Mouse (Mus musculus) stomach, postnatal 0 days (tissue): ENCODE results near the gene Phospho1. TPM values are rescaled to one million over a fixed set of nuclear protein-coding genes. Genes with fewer than 3 reads are reported as not detected.

Source experiments
- ATAC-seq: fragments of 200-750 bp; cut with Nextera tagmentation; 2 replicates; pipeline ENCODE4 v1.8.0; 2017; ENCODE audit not compliant: low FRiP score, low TSS enrichment
- DNase-seq: peaks from one replicate; pipeline ENCODE4 v3.0.0-alpha.2; 2016; ENCODE audit warnings: low spot score
- H3K27ac ChIP-seq: fragments of 300-500 bp; sonication (generic); replicated peaks from 2 replicates; pipeline ENCODE4 v1.5.1; 2014; ENCODE audit warnings: mild to moderate bottlenecking, control low read depth
- H3K27me3 ChIP-seq: fragments of 300-500 bp; sonication (generic); 2 replicates; pipeline ENCODE4 v1.6.1; 2014; ENCODE audit warnings: low read length; ENCODE audit not compliant: control insufficient read depth, insufficient read depth
- H3K36me3 ChIP-seq: fragments of 300-500 bp; sonication (generic); 2 replicates; pipeline ENCODE4 v1.6.1; 2014; ENCODE audit warnings: low read length, mixed read lengths; ENCODE audit not compliant: control insufficient read depth, insufficient read depth
- H3K4me1 ChIP-seq: fragments of 300-500 bp; sonication (generic); replicated peaks from 2 replicates; pipeline ENCODE4 v1.6.1; 2014; ENCODE audit warnings: antibody characterized with exemption; ENCODE audit not compliant: control insufficient read depth, insufficient read depth
- H3K4me2 ChIP-seq: fragments of 300-500 bp; sonication (generic); replicated peaks from 2 replicates; pipeline ENCODE4 v1.6.1; 2014; ENCODE audit warnings: low read depth, mild to moderate bottlenecking, control low read depth, moderate library complexity
- H3K4me3 ChIP-seq: fragments of 300-500 bp; sonication (generic); 2 replicates; pipeline ENCODE4 v1.5.1; 2014; ENCODE audit warnings: low read depth, low read length, control low read depth
- H3K9ac ChIP-seq: fragments of 300-500 bp; sonication (generic); 2 replicates; pipeline ENCODE4 v1.6.1; 2014; ENCODE audit warnings: mild to moderate bottlenecking, low read length, control low read depth, mixed read lengths
- H3K9me3 ChIP-seq: fragments of 300-500 bp; sonication (generic); 2 replicates; pipeline ENCODE4 v1.6.1; 2016; ENCODE audit warnings: low read length; ENCODE audit not compliant: control insufficient read depth
- CTCF ChIP-seq: IDR thresholded peaks from 2 replicates; pipeline ENCODE4 v1.5.1; 2016; ENCODE audit warnings: antibody characterized with exemption, low read depth, mild to moderate bottlenecking, moderate library complexity
- EP300 ChIP-seq: optimal IDR thresholded peaks from 2 replicates; pipeline ENCODE3; 2016; ENCODE audit warnings: antibody characterized with exemption
- WGBS: fragments of 180-500 bp; shearing (Covaris S2); extraction: QIAGEN DNeasy Blood & Tissue Kit; methylation state at CpG from one replicate; pipeline ENCODE4 v1.1.7; 2014; 5-methylcytosine and 5-hydroxymethylcytosine counted together
- polyA plus RNA-seq: library from polyadenylated mRNA; unstranded; fragments of >200 nt; fragmentation: Nextera tagmentation; extraction: Ambion mirVana; gene quantifications from 2 replicates; pipeline ENCODE4 v1.2.1, GENCODE M21; 2015

The Phospho1 gene
- polyA plus RNA-seq, 1 experiment from 2014 or later: 0.45 TPM

DNA sequence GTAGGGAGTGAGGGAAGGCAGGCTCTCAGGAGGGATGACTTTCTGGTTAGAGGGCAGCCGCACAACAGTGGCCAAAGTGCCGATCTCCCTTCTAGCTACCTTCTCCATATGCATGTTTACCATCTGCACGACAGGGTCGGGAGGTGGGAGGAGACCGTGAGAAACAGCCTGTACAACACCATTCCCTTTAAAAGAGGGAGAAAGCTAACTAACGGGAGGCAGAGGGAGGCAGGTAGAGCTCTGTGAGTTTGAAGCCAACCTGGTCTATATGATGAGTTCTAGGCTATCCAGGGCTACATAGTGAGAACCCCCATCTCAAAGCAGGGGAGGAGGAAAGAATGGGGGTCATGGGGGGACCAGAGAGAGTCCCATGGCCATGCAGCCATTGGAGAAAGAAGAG, 11.5 kb downstream of the Phospho1 start:
- Histone ChIP-seq H3K4me1 (peaks cover 5% of the 10 kb centered on the region; the same call in 1 of the 2 replicates), H3K9ac (no peak overlapping the region), H3K4me2 (no peak overlapping the region), H3K9me3 (no peaks in the 10 kb centered on the region), H3K4me3 (no peak overlapping the region), H3K36me3 (0 out of 2 replicates have a peak, but pooled peaks cover 2% of the 10 kb centered on the region), H3K27me3 (peaks cover 7% of the 10 kb centered on the region; the same call in 1 of the 2 replicates), H3K27ac (no peak overlapping the region)
- 37% methylated on average over 6 of the region's 6 CpGs for WGBS
- no peak for DNase-seq
- no peak for ATAC-seq
- no peak for TF ChIP-seq CTCF
- TF ChIP-seq EP300: no peak

DNA sequence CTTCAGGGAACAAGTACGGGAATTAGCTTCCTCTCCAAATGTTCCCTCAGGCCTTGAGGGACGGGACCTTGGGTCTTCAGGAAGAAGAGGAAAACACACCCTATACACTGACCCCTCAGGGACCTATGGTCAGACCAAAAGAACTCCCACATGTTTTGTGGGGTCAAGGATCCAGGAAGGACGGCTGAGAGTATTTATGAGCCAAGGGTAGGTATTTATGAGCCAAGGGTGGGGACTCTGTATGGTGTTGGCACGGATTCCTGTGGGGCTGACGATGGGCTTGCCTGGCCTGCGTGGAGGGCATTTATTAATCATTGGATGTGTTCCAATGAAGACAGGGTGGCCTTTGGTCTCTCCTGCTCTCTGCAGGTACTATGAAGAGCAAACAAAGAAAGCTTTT, 12.1 kb downstream of the Phospho1 start:
- no peak for ATAC-seq

DNA sequence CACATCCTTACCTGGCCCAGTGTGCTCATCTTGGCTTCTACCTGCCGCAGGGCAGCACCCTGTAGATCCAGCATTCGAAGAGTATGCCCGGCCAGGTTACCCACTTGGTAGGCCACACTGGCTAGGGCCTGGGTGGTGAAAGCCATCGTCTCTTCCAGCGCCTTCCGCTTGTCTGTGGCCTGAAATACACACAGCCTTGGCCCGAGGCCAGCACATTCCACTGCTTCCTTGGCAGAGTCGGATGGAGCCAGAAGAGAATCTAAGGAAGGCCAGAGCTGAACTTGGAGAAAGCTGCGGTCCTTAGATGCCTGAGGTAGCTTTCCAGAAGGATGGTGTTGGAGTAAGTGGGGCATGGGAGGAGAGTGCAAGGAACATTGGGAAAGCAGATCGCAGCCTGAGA, 12.8 kb downstream of the Phospho1 start, which contains the start of gene Gngt2:
TSS of gene Gngt2 (plus strand) at position 158 of the 400 bp plus-strand sequence.
- 33% methylated on average over 10 of the region's 10 CpGs for WGBS
- peak; percentile 45; the same call in 1 of the 2 replicates for ATAC-seq
- no peaks in the 10 kb centered on the region; the same call in 1 of the 2 replicates for H3K4me1 ChIP-seq

More for the DNA sequence above, 12.1 kb downstream of the Phospho1 start:
- no peaks in the 10 kb centered on the region; the same call in 1 of the 2 replicates for H3K4me1 ChIP-seq
- no peak overlapping the region for H3K27ac ChIP-seq
- no peaks in the 10 kb centered on the region for H3K9me3 ChIP-seq
- H3K36me3 ChIP-seq: 0 out of 2 replicates have a peak, but pooled peaks cover 2% of the 10 kb centered on the region
- 0 out of 2 replicates have a peak overlapping the region, but pooled peaks have one; percentile 5 for H3K4me2 ChIP-seq
- DNase-seq: no peak
- TF ChIP-seq EP300: no peak
- no peak for TF ChIP-seq CTCF
- 48% methylated on average over 6 of the region's 6 CpGs for WGBS
- H3K27me3 ChIP-seq: peaks cover 3% of the 10 kb centered on the region; the same call in 1 of the 2 replicates
- H3K4me3 ChIP-seq: no peak overlapping the region
- no peak overlapping the region for H3K9ac ChIP-seq

DNA sequence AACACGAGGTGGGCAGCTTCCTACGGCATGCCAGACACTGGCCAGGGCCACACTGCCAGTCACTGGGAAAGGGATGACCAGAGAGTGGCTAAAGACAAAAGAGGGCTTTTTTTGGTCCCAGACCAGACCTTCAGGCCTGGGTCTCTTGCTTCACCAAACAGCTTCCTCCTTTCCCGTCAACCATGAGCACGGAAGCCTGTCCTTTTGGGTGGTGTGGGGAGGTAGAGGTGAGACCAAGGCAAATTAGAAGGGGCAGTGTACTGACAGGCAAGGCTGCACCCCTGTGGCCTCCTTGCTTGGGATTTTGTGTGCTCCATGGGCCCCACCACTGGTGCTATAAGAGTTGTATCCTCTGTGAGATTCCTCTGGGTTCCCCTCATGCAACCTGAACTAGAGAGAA, 14.3 kb downstream of the Phospho1 start:
- Histone ChIP-seq H3K4me3 (no peak overlapping the region), H3K36me3 (no peaks in the 10 kb centered on the region), H3K27ac (no peak overlapping the region), H3K27me3 (no peaks in the 10 kb centered on the region; the same call in 1 of the 2 replicates), H3K4me1 (no peaks in the 10 kb centered on the region; the same call in 1 of the 2 replicates), H3K9me3 (no peaks in the 10 kb centered on the region), H3K9ac (no peak overlapping the region), H3K4me2 (no peak overlapping the region)
- DNase-seq (no peak), ATAC-seq (no peak)
- 79% methylated on average over 4 of the region's 4 CpGs for WGBS
- TF ChIP-seq CTCF: no peak
- TF ChIP-seq EP300: no peak

More for the DNA sequence above, 12.8 kb downstream of the Phospho1 start, which contains the start of gene Gngt2:
- peak; percentile 74 for DNase-seq
- Histone ChIP-seq H3K4me2 (0 out of 2 replicates have a peak within 1 kb of the TSS, but pooled peaks have one; percentile 5), H3K4me3 (no peak within 1 kb of the TSS), H3K9me3 (no peaks in the 10 kb centered on the region), H3K9ac (no peak within 1 kb of the TSS), H3K27me3 (peaks cover 3% of the 10 kb centered on the region; the same call in 1 of the 2 replicates), H3K27ac (no peak within 1 kb of the TSS; the same call in 1 of the 2 replicates), H3K36me3 (0 out of 2 replicates have a peak, but pooled peaks cover 2% of the 10 kb centered on the region)
- TF ChIP-seq EP300: no peak
- TF ChIP-seq CTCF: no peak

DNA sequence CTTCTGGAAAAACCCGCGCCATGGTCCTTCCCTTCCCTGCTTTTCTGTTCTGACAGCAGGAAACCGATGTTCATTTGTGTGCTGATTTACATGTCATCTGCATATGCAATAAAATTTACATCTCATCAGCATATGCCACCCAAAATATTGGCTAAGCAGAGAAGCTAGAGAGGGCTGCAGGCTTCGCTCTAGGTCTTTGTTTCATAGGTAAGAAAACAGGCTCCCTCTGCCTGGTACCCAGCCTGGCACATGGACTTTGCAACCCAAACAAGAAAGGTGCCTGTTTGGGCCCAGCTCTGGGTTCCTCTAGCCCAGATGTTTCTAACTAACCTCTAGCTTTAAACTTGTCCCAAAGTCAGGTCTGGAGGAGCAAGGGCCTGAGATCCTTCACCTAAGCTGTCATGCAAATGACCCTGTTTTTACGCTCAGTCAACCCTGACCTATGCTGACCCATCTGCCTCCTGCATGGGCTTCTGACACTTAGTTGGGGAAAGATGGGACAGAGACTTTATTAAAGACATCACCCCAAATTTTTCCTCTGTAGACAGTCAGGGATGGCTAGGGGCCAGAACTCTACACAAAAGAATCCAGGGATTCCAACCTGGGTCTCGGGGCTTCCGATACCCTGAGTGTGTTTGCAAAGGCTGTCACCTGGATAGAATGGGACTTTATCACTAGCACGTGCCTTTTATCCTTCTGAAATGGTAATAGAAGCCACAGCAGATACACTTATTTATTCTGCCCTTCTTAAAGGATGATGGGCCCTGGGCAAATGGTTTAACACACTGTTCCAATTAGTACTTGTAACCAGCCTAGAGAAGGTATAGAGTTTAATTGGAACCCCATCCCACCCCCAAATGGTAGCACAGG, 14.9 kb downstream of the Phospho1 start:
- no peak overlapping the region for H3K4me3 ChIP-seq
- H3K4me2 ChIP-seq: no peak overlapping the region
- no peaks in the 10 kb centered on the region; the same call in 1 of the 2 replicates for H3K4me1 ChIP-seq
- DNase-seq: no peak
- no peaks in the 10 kb centered on the region; the same call in 1 of the 2 replicates for H3K27me3 ChIP-seq
- no peaks in the 10 kb centered on the region for H3K9me3 ChIP-seq
- ATAC-seq: no peak
- TF ChIP-seq CTCF (no peak), EP300 (no peak)
- no peak overlapping the region for H3K9ac ChIP-seq
- H3K27ac ChIP-seq: no peak overlapping the region
- WGBS: 72% methylated on average over 8 of the region's 8 CpGs
- H3K36me3 ChIP-seq: no peaks in the 10 kb centered on the region
